Mouse (Mus musculus) fat pad, adult 2 months (tissue): ENCODE measurements around the gene Rimklb.

ENCODE experiments used
- DNase-seq: peaks from one replicate; pipeline ENCODE4 v3.0.0-alpha.2; 2011; ENCODE audit warnings: low read depth, low spot score; ENCODE audit errors: extremely low read depth

Rimklb gene

GRCm38 (mm10) chr6:122435270-122435669 is 63.3 kb downstream of the Rimklb start:
- no peak for DNase-seq

DNA sequence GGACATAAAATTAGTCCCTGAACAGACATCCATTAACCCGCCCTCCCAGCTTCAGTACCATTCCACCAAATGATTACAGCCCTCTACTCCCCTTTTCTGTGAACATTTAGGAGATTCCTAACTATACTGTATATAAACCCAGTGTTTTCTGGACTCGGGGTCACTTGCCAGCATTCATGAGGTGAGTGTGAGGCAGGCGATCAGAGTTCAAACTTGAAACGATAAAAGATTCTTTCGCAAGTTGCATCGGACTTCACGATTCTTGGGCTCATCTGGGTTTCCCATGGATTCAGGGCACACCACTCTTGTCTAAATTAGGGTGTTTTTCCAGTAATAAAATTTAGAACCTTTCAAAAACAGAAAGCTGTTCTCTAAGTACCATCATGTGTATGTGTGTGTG is 71.1 kb downstream of the Rimklb start:
- no peak for DNase-seq

DNA sequence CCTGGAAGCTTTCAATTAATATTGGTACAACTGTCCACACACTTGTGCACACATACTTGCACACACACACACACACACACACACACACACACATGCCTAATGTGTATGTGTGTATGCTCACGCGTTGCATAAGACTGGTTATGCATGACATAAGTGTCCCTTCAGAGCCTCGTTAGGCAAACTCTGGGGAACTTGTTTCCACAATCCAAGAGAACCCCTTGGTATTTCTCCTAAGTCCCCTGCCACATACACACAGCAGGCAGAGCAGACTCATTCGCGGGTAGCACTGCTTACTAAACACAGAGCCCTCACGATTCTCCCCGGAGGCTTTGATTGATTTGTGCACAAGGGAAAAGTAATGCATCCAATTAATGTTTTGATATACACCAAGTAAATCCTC is 81.5 kb downstream of the Rimklb start:
- no peak for DNase-seq

GRCm38 (mm10) chr6:122416347-122416746 is 82.2 kb downstream of the Rimklb start:
- no peak for DNase-seq

- DNase-seq: no peak
These were observed 87.3 kb downstream of the Rimklb start for GRCm38 (mm10) chr6:122411281-122411680.

GRCm38 (mm10) chr6:122402240-122402639 is 96.3 kb downstream of the Rimklb start:
- DNase-seq: no peak

DNA sequence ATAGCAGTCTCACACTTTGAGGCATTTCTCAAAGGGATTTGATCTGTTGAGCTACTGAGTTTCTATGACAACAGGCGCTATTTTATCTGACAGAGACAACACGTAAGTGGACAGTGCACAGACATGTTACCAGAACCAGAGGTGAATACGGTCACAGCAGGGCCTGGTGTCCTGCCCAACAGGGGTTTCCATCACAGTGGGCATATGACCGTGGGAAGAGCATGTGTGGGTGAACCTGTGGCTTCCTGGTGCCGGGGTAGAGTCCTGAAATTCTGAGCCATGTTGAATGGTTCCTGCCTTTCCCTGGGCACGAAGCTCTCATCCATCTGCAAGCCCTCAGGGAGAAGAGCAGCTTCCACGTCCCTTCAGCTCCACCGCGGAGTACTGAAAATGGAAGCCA is 98.3 kb downstream of the Rimklb start:
- DNase-seq: no peak
